Mouse (Mus musculus) ES-Bruce4 (cell line): ENCODE data around the gene Surf4.

Experiments
- CTCF ChIP-seq: IDR thresholded peaks from one replicate; pipeline ENCODE4 v1.8.1; 2011; ENCODE audit warnings: low read depth, low read length
- EP300 ChIP-seq: IDR thresholded peaks from 2 replicates; pipeline ENCODE4 v1.6.1; 2011; ENCODE audit warnings: low read depth, low read length; ENCODE audit not compliant: insufficient read depth
- POLR2A ChIP-seq: IDR thresholded peaks from one replicate; pipeline ENCODE4 v1.8.1; 2011; ENCODE audit warnings: low read length; ENCODE audit not compliant: insufficient read depth

GRCm38 (mm10) chr2:26956811-26957487 lies 23.2 kb upstream of the Surf4 start:
- TF ChIP-seq POLR2A (no peak), CTCF (no peak), EP300 (no peak)
